Mouse (Mus musculus): Measurements from ENCODE around the gene Tmem102. TPM values are rescaled to one million over a fixed set of nuclear protein-coding genes. Genes with fewer than 3 reads are reported as not detected.

The Tmem102 gene
- total RNA-seq, 2 experiments from 2014 or later = not detected

DNA sequence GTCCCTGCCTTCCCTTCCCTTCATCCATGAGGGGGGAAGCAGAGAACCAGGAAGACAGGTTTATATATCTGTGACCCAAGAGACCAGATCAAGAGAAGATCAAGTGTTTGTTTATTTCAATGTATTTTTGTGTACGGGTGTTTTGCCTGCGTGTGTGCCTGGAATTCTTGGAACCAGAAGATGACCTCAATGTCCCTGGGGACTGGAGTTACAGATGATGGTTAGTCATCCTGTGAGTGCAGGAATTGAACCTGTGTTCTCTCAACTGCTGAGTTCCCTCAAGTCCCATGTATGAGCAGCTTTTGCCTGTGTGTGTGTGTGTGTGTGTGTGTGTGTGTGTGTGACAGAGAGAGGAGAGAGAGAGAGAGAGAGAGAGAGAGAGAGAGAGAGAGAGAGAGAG lies 2.2 kb upstream of the Tmem102 start:
- Histone ChIP-seq H3K4me3 (no peak overlapping the region), H3K27ac (no peak overlapping the region)
- DNase-seq (ENCODE audit: low spot score in 2 of 2) = no peak
- no peak for TF ChIP-seq CTCF (conservative IDR thresholded peaks at IDR 0.05)

DNA sequence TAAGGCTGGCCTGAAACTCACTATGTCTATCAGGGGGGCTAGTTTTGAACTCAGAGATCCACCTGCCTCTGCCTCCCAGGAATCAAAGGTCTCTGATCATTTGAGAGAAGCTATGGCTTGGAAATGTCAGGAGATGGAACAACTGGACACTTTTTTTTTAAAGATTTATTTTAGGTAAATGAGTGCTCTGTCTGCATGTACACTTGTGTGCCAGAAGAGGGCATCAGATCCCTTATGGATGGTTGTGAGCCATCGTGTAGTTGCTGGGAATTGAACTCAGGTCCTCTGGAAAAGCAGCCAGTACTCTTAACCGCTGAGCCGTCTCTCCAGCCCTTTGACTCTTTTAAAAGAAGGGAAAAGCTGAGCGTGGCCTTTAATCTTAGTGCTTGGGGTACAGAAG lies 954 bp upstream of the Tmem102 start:
- peak; percentile 38 for TF ChIP-seq CTCF (conservative IDR thresholded peaks at IDR 0.05)
- no peak overlapping the region for H3K27ac ChIP-seq
- no peak overlapping the region for H3K4me3 ChIP-seq
- DNase-seq (ENCODE audit: low spot score in 2 of 2) = no peak

DNA sequence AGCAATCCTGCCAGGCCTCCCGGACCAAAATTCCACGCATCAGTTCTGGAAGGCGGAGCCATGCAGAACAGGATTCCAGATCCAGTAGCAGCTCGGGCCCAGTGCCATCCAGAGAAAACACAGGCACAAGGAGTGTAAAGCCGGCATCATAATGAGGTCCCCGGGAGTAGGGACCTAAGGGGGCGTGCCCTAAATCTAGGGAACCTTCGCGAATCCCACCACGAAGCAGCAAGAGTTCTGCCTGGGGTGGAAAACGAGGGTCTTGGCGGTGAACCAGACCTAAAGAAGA lies 828 bp downstream of the Tmem102 start:
- no peak overlapping the region; the same call in 1 of the 2 replicates for H3K4me3 ChIP-seq
- DNase-seq (ENCODE audit: low spot score in 2 of 2) = no peak
- no peak overlapping the region for H3K27ac ChIP-seq
- no peak for TF ChIP-seq CTCF (conservative IDR thresholded peaks at IDR 0.05)

DNA sequence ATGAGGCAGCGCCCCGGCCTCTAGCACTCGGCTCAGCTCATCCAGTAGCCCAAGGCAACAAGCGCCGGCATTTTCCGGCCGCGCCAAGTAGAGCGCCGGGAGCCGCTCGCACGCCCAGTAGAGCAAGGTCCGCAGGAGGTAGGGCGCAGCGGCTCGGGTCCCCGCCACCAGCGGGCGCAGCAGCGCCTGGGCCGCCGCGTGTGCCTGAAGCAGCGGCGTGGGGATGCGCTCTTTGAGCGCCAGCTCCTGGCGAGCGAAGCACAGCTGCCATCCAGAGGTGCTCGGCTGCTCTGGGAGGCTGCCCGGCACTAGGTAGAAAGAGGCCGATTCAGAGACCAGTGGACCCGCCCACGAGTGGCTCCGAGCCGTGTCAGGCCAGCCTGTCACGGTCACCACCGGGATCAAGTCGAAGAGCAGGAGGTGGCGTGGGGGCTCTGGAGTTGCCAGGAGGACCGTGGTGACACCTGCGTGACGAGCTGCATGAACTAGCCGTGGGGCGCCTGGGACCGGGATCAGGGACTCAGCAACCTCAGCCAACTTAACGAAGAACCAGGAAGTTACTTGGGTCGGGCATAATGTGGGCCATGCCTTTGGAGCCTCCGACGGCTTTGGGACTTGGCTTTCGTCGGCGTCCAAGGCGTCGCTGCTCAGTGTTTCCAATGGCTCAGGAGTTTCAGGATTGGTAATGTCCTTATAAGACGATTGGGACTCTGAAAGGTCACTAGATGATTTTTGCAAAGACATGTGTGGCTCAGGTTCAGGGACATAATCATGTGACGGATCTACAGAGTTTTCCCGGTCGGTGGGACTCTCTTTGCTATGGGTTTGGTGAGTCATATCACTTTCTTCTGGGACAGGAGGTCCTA lies 1.4 kb downstream of the Tmem102 start:
- TF ChIP-seq CTCF (conservative IDR thresholded peaks at IDR 0.05) = peak; percentile 85
- Histone ChIP-seq H3K27ac (peak overlapping the region; percentile 82), H3K4me3 (peak overlapping the region; percentile 63)
- peak; percentile 59 to 64 for DNase-seq (ENCODE audit: low spot score in 2 of 2)

GRCm38 (mm10) chr11:69803328-69803727 lies 2.1 kb downstream of the Tmem102 start:
- DNase-seq (ENCODE audit: low spot score in 2 of 2) = no peak
- H3K27ac ChIP-seq = peak overlapping the region; percentile 82
- TF ChIP-seq CTCF (conservative IDR thresholded peaks at IDR 0.05) = no peak

DNA sequence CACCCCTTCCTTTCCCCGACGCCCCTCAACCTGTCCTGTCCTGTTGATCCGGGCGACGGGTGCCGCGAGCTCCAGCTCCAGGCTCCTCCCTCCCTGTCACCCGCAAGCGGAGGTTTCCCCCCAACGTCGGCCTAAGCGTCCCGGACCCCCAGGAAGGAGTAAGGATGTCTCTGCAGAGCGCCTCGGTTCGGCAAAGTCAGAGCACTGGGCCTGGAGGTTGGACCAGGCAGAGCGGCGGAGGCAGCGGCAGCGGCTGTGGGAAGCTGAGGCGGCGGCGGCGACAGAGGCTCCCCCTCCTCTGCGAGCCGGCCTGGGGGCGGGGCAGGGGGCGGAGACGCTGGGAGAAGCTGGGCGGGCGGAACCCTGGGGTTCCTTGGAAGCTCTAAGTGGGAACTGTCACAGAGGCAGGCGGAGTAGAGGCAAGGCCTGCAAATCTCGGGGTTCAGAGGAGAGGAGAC lies 2.7 kb downstream of the Tmem102 start:
- peak; percentile 80 to 83 for DNase-seq (ENCODE audit: low spot score in 2 of 2)
- H3K4me3 ChIP-seq = peak overlapping the region; percentile 63
- peak overlapping the region; percentile 82 for H3K27ac ChIP-seq
- no peak for TF ChIP-seq CTCF (conservative IDR thresholded peaks at IDR 0.05)

More at GRCm38 (mm10) chr11:69803328-69803727, 2.1 kb downstream of the Tmem102 start:
- H3K4me3 ChIP-seq = peak overlapping the region; percentile 63

DNA sequence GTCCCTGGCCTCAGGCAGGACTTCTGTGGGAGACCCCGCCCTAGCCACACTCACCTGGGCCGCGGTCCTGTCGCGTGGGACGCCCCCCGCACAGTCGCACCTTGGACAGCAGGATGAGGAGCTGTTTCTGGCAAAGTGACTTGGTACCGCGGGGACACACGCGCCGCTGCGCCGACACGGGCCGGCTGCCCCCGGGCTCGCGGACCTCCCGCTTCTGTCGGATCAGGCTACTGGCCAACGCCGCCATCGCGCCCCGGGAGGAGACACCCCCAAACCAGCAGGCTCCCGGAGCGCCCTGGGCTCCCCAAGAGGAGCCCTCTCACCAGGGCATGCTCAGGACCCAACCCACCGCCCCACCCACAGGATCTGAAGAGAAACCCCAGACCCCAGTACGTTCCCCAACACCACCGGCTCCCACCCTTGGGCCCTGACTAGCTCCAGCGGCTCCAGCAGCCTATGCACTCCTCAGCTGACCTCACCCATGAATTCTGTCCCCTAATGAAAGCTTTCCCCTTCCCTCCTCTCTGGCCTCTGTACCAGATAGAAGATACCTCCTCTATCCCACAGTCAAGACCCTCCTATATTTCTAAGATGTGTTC lies 3.9 kb downstream of the Tmem102 start, which contains the start of gene Fgf11:
Fgf11 (minus strand) TSS at position 479 of the 599 bp plus-strand sequence.
- TF ChIP-seq CTCF (conservative IDR thresholded peaks at IDR 0.05) = no peak
- Histone ChIP-seq H3K4me3 (peak within 1 kb of the TSS; percentile 63), H3K27ac (peak within 1 kb of the TSS; percentile 82)

GRCm38 (mm10) chr11:69800392-69801197 lies 4.8 kb downstream of the Tmem102 start:
- TF ChIP-seq CTCF (conservative IDR thresholded peaks at IDR 0.05) = no peak
- no peak for DNase-seq (ENCODE audit: low spot score in 2 of 2)
- peak overlapping the region; percentile 82 for H3K27ac ChIP-seq
- peak overlapping the region; percentile 63 for H3K4me3 ChIP-seq

More for the DNA sequence above, 3.9 kb downstream of the Tmem102 start, which contains the start of gene Fgf11:
- DNase-seq (ENCODE audit: low spot score in 2 of 2) = no peak

DNA sequence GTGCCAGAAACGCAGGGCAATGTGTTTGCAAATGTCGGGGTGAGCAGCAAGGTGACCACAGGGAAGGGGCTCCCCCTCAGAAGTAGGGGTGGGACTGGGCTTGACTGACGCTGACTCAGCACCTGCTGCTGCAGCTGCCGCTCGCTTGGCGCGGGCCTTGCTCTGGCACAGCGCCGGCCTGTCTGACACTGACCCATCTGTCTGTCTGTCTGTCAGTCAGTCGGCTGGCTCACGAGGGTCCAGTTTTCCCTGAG lies 5.4 kb downstream of the Tmem102 start:
- peak overlapping the region; percentile 63 for H3K4me3 ChIP-seq
- H3K27ac ChIP-seq = peak overlapping the region; percentile 82
- TF ChIP-seq CTCF (conservative IDR thresholded peaks at IDR 0.05) = no peak
- no peak for DNase-seq (ENCODE audit: low spot score in 2 of 2)

- DNase-seq (ENCODE audit: low spot score in 2 of 2) = no peak
- peak overlapping the region; percentile 82; the same call in 1 of the 2 replicates for H3K27ac ChIP-seq
- H3K4me3 ChIP-seq = peak overlapping the region; percentile 63; the same call in 1 of the 2 replicates
- peak; percentile 13; the same call in 1 of the 2 replicates for TF ChIP-seq CTCF (conservative IDR thresholded peaks at IDR 0.05)
Measured at GRCm38 (mm10) chr11:69799394-69800137, 5.9 kb downstream of the Tmem102 start.

- TF ChIP-seq CTCF (conservative IDR thresholded peaks at IDR 0.05) = no peak
- no peak overlapping the region for H3K4me3 ChIP-seq
- no peak overlapping the region for H3K27ac ChIP-seq
- no peak for DNase-seq (ENCODE audit: low spot score in 2 of 2)
Measured at GRCm38 (mm10) chr11:69797924-69798323, 7.5 kb downstream of the Tmem102 start.

GRCm38 (mm10) chr11:69795983-69796435 lies 9.4 kb downstream of the Tmem102 start:
- Histone ChIP-seq H3K4me3 (peak overlapping the region; percentile 63), H3K27ac (peak overlapping the region; percentile 77; the same call in 1 of the 2 replicates)
- no peak for TF ChIP-seq CTCF (conservative IDR thresholded peaks at IDR 0.05)
- DNase-seq (ENCODE audit: low spot score in 2 of 2) = no peak

Measured in layer of hippocampus, adult 2 months (tissue).